Mouse (Mus musculus) heart, adult 2 months (tissue): ENCODE measurements at regions not wholly inside any gene's neighbourhood (a gene's known extent, or its start where the extent isn't known, plus 50 kb on each side); places are given as distances from the start of the nearest gene placed in this dataset.

Experiments used
- CTCF ChIP-seq: fragments of 200-600 bp; IDR thresholded peaks from 2 replicates; pipeline ENCODE4 v1.8.1; 2022; ENCODE audit warnings: antibody characterized with exemption, mild to moderate bottlenecking, moderate library complexity
- POLR2A ChIP-seq: fragments of 200-500 bp; IDR thresholded peaks from 2 replicates; pipeline ENCODE4 v1.6.1; 2011; ENCODE audit warnings: mild to moderate bottlenecking, low read depth, low read length, control low read depth; ENCODE audit not compliant: insufficient read depth

DNA sequence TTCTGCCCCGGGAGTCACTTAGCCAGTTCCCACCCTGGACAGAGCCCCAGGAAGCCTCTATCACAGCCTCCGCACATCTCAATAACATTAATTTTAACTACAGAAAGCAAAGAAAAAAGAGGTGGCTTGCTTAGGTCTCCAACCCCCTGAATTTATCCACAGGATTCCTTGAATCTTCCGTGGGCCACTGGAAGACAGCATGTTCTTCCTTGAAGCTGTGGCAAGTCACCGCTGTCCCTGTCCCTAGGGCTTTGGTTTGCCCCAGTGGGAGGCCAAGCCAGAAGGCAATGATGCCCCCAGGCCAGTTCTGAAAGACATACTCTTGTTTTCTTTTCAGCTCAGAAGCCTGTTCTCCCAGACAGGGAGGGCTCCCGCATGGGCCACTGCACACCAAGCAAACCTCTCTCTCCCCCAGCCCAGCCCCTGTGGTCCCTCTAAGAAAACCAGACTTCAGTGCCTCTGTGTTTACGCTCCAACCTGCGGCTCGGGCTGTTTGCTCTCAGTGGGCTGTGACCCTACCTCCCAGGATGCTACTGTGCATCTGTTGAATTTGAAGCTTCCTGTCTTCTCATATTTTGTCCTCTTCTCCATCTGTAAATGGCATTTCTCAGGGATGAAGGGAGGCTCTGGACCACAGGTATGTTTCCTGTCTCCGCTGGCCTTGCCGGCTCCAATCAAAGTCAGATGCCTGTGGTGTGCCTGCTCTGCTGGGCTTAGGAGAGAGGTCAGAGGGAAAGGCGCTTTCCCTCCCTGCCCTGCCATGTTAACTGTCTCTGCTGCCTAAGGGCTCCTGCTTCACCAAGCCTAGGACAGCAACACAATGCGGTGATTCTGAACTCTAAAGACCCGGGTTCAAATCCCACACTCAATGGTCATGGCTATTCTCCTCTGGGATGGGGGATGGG is 67.5 kb upstream of the Rgma start:
- TF ChIP-seq POLR2A = no peak
- TF ChIP-seq CTCF = no peak
